Mouse (Mus musculus): Measurements from ENCODE around the gene Rpl10a. TPM values are rescaled to one million over a fixed set of nuclear protein-coding genes. Genes with fewer than 3 reads are reported as not detected.
"Not testable (repeated sequence)": the region's sequence is repeated elsewhere in the genome, so short reads cannot be mapped to it uniquely, and the experiment has no call there.

Gene Rpl10a
- polyA plus RNA-seq, 1 experiment = 196 TPM

GRCm38 (mm10) chr17:28350466-28351352 is 22.4 kb downstream of the Rpl10a start, which contains the start of gene Tead3:
TSS of gene Tead3 (minus strand) at chr17:28350817.
- Histone ChIP-seq H3K4me3 (ENCODE audit: insufficient read depth, low read depth, low read length) (peak within 1 kb of the TSS; percentile 94), H3K4me1 (ENCODE audit: control insufficient read depth, insufficient read depth, insufficient read length, low read length) (0 out of 2 replicates have a peak, but pooled peaks cover 3% of the 10 kb centered on the region), H3K27ac (replicated peaks; ENCODE audit: low read depth, low read length) (0 out of 2 replicates have a peak within 1 kb of the TSS, but pooled peaks have one; percentile 30)

- H3K4me1 ChIP-seq (ENCODE audit: control insufficient read depth, insufficient read depth, insufficient read length, low read length) = 0 out of 2 replicates have a peak, but pooled peaks cover 3% of the 10 kb centered on the region
- H3K27ac ChIP-seq (replicated peaks; ENCODE audit: low read depth, low read length) = no peak overlapping the region
- peak overlapping the region; percentile 94 for H3K4me3 ChIP-seq (ENCODE audit: insufficient read depth, low read depth, low read length)
Observed at GRCm38 (mm10) chr17:28351353-28351890, 23.2 kb downstream of the Rpl10a start.

DNA sequence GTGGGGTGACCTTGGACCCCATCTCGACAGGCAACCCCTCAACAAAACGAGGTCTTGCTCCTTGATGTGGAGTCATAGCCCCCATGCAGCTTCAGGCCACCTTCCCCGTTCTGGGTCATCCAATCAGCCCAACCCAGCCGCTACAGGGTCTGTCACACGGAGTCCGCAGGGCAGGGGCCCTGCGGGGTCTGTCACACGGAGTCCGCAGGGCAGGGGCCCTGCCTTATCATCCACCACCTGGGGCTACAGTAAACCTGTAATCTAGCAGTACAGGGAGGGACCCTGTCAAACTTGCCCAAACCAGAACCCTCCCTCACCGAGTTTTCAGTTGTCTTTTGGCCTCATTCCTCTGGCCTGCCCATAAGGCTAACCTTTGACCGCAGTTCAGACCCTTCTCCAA is 23.7 kb downstream of the Rpl10a start:
- Histone ChIP-seq H3K4me1 (ENCODE audit: control insufficient read depth, insufficient read depth, insufficient read length, low read length) (0 out of 2 replicates have a peak, but pooled peaks cover 3% of the 10 kb centered on the region), H3K4me3 (ENCODE audit: insufficient read depth, low read depth, low read length) (peak overlapping the region; percentile 94; the same call in 1 of the 2 replicates), H3K27ac (replicated peaks; ENCODE audit: low read depth, low read length) (no peak overlapping the region)

GRCm38 (mm10) chr17:28355871-28356270 is 27.6 kb downstream of the Rpl10a start:
- no peak overlapping the region for H3K4me3 ChIP-seq (ENCODE audit: insufficient read depth, low read depth, low read length)
- H3K27ac ChIP-seq (replicated peaks; ENCODE audit: low read depth, low read length) = no peak overlapping the region
- 0 out of 2 replicates have a peak, but pooled peaks cover 3% of the 10 kb centered on the region for H3K4me1 ChIP-seq (ENCODE audit: control insufficient read depth, insufficient read depth, insufficient read length, low read length)

DNA sequence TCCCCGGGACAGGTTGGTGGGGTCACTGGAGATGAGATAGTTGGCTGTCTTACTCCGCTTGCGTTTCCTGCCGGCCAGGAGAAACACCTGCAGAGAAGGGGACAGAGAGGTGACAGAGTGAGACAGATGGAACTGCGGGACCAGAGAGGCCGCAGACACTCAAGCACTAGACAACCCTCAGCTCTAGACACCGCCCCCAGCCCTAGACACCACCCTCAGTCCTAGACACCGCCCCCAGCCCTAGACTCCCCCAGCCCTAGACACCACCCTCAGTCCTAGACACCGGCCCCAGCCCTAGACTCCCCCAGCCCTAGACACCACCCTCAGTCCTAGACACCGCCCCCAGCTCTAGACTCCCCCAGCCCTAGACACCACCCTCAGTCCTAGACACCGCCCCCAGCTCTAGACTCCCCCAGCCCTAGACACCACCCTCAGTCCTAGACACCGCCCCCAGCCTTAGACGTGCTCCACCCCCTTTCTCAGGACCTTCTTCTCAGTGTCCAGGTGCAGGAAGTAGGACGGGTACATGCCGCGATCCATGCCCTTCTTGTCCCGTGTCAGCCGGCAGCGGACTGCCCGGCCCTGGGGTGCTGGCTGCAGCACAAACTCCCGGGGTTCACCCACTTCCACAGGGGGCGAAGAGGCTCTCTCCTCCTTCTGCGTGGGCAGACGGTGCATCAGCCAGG is 30.4 kb downstream of the Rpl10a start:
- H3K4me3 ChIP-seq (ENCODE audit: insufficient read depth, low read depth, low read length); H3K4me1 ChIP-seq (ENCODE audit: control insufficient read depth, insufficient read depth, insufficient read length, low read length); H3K27ac ChIP-seq (replicated peaks; ENCODE audit: low read depth, low read length): not testable (repeated sequence)

DNA sequence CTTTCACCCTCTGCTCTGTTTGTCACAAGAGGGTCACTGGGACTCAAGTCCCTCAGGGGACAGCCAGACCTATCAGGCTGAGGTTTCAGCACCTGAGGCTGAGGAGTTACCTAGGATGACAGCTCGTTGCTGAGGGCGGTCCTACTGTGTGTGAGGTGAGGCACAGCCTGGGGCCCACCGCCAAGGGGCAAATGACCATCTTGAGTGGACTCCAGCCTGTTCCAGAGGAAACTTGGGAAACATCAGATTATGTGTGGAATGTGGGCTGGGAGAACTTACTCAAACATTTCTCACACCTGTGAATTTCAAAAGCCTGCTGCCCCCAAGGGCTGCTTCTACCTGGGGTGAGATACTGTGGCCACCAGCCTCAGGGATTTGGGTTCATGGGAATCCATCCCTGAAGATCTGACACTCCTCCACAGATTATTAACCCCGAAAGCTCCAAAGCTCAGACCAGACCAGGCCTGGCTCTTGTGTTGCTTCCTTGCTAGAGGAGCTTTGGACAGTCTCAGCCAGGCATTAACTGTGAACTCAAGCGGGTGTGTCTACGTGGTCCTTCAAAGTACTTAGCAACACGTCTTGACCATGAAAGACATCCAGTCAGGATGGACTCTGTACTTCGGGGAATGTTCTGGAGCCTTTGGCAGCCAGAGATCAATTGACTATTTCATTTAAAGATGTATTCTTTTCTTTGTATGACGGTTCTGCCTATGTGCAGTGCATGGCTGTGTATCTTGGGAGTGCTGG is 32.4 kb downstream of the Rpl10a start:
- H3K27ac ChIP-seq (replicated peaks; ENCODE audit: low read depth, low read length) = no peak overlapping the region
- no peak overlapping the region for H3K4me3 ChIP-seq (ENCODE audit: insufficient read depth, low read depth, low read length)
- H3K4me1 ChIP-seq (ENCODE audit: control insufficient read depth, insufficient read depth, insufficient read length, low read length) = no peaks in the 10 kb centered on the region

DNA sequence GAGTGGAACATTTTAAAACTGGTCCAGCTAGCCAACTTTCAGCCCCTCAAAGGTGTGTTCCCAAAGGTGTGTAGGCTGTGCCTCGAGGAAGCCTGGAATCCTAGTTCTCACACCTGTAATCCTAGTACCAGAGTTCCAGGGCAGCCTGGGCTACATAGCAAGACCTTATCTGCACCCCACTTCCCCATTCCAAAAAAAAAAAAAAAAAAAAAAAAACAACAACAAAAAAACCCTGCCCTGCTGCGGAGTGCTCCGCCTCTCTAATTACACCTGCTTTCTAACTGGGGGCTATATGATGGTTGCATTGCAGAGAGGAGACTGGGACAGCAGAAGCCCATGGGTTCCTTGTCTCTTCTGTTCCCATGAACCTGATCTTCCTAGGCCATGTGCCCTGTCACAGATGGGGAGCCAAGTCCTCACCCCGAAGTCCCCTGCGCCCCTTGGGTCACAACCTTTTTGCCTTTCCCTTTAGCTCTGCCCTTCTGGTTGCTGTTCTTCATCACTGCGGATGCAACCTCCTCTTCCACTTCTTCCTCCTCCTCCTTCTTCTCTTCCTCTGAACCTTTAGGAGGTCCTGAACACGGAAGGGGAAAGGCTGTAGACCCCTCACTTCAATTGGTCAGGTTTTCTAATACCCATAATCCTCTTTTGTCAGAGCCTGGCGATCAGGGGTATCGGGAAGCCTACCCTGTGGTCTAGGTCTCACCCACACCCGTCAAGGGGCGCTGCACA is 33.8 kb downstream of the Rpl10a start:
- Histone ChIP-seq H3K4me3 (ENCODE audit: insufficient read depth, low read depth, low read length) (no peak overlapping the region), H3K4me1 (ENCODE audit: control insufficient read depth, insufficient read depth, insufficient read length, low read length) (no peaks in the 10 kb centered on the region), H3K27ac (replicated peaks; ENCODE audit: low read depth, low read length) (no peak overlapping the region)

DNA sequence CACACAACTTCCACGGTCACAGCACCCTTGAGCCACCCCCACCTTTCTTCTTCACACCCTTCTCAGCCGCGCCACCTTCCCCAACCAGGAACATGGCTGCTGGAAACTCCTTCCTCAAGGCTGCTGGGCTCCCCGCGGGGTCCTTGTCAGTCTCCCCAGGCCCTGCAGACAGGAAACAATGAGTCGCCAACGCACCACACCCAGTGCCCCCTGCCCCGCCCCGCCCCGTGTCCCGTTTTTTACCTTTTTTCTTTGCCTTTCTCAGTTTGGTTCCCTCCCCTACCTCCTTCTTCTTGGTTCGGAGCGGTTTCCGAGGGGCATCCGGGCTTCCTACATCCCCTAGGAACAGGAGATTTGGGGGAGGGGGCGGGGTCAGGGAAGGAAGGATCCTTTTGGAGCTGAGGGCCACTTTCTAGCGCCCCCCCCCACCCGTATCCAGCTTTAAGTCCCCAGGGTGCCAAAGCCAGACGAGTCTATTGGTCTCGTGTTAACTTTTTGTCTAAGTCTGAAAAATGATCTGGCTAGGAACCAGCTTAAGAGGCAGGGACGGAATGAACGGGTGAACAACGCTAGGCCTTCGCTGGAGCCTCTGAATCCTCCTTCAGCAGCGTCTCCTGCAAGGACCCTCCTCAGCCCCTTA is 34.5 kb downstream of the Rpl10a start:
- no peak overlapping the region for H3K27ac ChIP-seq (replicated peaks; ENCODE audit: low read depth, low read length)
- H3K4me3 ChIP-seq (ENCODE audit: insufficient read depth, low read depth, low read length) = peak overlapping the region; percentile 31
- H3K4me1 ChIP-seq (ENCODE audit: control insufficient read depth, insufficient read depth, insufficient read length, low read length) = no peaks in the 10 kb centered on the region

- H3K27ac ChIP-seq (replicated peaks; ENCODE audit: low read depth, low read length) = no peak overlapping the region
- no peaks in the 10 kb centered on the region for H3K4me1 ChIP-seq (ENCODE audit: control insufficient read depth, insufficient read depth, insufficient read length, low read length)
- no peak overlapping the region for H3K4me3 ChIP-seq (ENCODE audit: insufficient read depth, low read depth, low read length)
Observed at GRCm38 (mm10) chr17:28363507-28363906, 35.2 kb downstream of the Rpl10a start.

DNA sequence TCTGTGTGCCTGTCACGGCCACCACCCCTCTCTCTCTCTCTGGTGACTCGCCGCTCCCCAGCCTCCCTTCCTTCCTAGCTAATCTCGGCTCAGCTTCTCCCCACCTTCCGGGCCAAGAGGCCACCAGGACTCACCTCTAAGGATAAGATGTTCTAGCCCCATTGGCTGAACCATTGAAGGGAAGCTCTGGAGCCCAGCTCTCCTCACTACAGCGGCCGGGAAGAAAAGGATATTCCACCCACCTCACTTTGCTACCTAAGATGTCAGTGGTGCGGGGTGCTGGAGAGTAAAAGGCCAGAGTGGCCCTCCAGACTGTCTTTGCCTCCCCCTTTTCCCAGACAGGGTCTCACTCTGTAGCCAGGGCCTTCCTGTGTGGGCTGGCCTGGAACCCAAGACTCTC is 36.9 kb downstream of the Rpl10a start, which contains the start of gene Tulp1:
TSS of gene Tulp1 (minus strand) at position 101 of the 400 bp plus-strand sequence.
- H3K27ac ChIP-seq (replicated peaks; ENCODE audit: low read depth, low read length) = no peak within 1 kb of the TSS
- no peaks in the 10 kb centered on the region for H3K4me1 ChIP-seq (ENCODE audit: control insufficient read depth, insufficient read depth, insufficient read length, low read length)
- no peak within 1 kb of the TSS for H3K4me3 ChIP-seq (ENCODE audit: insufficient read depth, low read depth, low read length)

- Histone ChIP-seq H3K4me3 (ENCODE audit: insufficient read depth, low read depth, low read length) (no peak overlapping the region), H3K4me1 (ENCODE audit: control insufficient read depth, insufficient read depth, insufficient read length, low read length) (no peaks in the 10 kb centered on the region), H3K27ac (replicated peaks; ENCODE audit: low read depth, low read length) (no peak overlapping the region)
Observed at GRCm38 (mm10) chr17:28368449-28368848, 40.2 kb downstream of the Rpl10a start.

GRCm38 (mm10) chr17:28369056-28369455 is 40.8 kb downstream of the Rpl10a start:
- no peak overlapping the region for H3K4me3 ChIP-seq (ENCODE audit: insufficient read depth, low read depth, low read length)
- H3K4me1 ChIP-seq (ENCODE audit: control insufficient read depth, insufficient read depth, insufficient read length, low read length) = no peaks in the 10 kb centered on the region
- no peak overlapping the region for H3K27ac ChIP-seq (replicated peaks; ENCODE audit: low read depth, low read length)

DNA sequence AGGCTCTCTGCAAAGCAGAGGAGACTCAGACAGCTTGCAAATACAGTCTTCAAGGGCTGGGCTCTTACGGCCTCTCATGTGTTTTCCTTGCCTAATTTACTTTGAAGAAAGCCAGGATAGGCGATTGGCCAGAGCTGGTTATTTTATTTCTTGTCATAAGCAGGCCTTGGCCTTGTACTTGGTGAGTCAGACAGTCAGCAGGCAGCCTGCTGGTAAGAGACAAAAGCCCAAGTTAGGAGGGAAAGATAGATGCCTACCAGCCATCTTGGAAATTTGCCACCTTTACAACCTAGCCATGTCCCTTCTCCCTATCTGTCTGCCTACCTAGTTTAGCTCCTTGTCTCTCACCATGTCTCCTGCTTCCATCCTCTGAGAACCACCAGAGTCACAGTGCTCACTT is 43.0 kb downstream of the Rpl10a start:
- Histone ChIP-seq H3K4me1 (ENCODE audit: control insufficient read depth, insufficient read depth, insufficient read length, low read length) (no peaks in the 10 kb centered on the region; the same call in 1 of the 2 replicates), H3K4me3 (ENCODE audit: insufficient read depth, low read depth, low read length) (no peak overlapping the region), H3K27ac (replicated peaks; ENCODE audit: low read depth, low read length) (no peak overlapping the region)

DNA sequence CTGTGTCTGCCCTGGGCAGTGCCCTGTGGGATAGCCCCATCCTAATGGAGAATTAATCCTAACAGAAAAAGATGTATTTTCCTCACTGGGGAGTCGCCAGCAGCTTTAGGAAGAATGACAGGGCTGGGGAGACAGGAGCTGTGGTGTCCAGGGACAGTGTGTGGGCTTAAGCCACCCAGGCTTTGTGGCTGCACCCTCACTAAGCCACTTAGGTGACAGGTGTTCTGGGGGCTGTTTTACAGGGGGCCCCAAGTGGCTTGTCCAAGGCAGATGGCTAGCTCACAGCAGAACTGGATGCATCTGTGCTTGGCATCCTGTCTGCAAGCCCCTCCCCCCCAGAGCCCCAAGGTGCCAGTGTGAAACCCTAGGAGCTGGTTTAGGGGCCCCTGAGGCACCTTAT is 43.7 kb downstream of the Rpl10a start:
- Histone ChIP-seq H3K4me3 (ENCODE audit: insufficient read depth, low read depth, low read length) (no peak overlapping the region), H3K4me1 (ENCODE audit: control insufficient read depth, insufficient read depth, insufficient read length, low read length) (no peaks in the 10 kb centered on the region; the same call in 1 of the 2 replicates)

More for the DNA sequence above, 43.7 kb downstream of the Rpl10a start:
- no peak overlapping the region for H3K27ac ChIP-seq (replicated peaks; ENCODE audit: low read depth, low read length)
